Mouse (Mus musculus): ENCODE measurements around the gene Cacna1g.

DNA sequence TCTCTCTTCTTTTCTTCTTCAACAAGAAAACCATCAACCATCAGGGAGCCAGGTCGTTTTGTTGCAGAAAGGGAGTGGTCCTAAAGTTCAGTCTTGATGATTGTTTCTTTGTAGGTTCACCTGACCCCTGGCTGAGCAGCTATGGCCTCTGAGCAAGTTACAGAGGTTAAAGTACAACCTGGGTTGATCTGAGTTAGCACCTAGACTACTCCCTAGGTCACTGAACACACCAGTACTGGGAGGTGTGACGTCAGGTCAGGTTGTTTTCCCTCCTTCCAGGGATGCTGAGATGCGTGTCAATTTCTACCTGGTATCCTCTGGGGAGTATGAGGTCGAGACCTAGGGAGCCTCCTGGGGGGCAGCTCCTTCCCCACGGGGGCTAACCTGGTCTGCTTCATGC, 48.8 kb downstream of the Cacna1g start:
- TF ChIP-seq POLR2A (IDR thresholded peaks at IDR 0.05; ENCODE audit: borderline replicate concordance, low read depth, low read length): no peak
- TF ChIP-seq CTCF (IDR thresholded peaks at IDR 0.05; ENCODE audit: low read depth, low read length): no peak

Data from bone marrow macrophage, adult 2 months (primary cell).